Mouse (Mus musculus): Measurements from ENCODE around the gene Dcaf7. TPM values are rescaled to one million over a fixed set of nuclear protein-coding genes. Genes with fewer than 3 reads are reported as not detected.
"Not testable (repeated sequence)": the region's sequence is repeated elsewhere in the genome, so short reads cannot be mapped to it uniquely, and the experiment has no call there.

The Dcaf7 gene
- polyA plus RNA-seq, 1 experiment from 2014 or later: 51.6 TPM

GRCm38 (mm10) chr11:106053921-106054320, 17.2 kb downstream of the Dcaf7 start:
- Histone ChIP-seq H3K27ac (no peak overlapping the region), H3K4me1 (replicated peaks) (no peaks in the 10 kb centered on the region), H3K27me3 (replicated peaks) (no peaks in the 10 kb centered on the region), H3K36me3 (peaks cover 52% of the 10 kb centered on the region), H3K4me2 (replicated peaks) (no peak overlapping the region), H3K9me3 (no peaks in the 10 kb centered on the region), H3K9ac (no peak overlapping the region), H3K4me3 (replicated peaks) (no peak overlapping the region)
- 81% methylated on average over 2 of the region's 2 CpGs for WGBS
- ATAC-seq: no peak

- H3K27me3 ChIP-seq (replicated peaks): no peaks in the 10 kb centered on the region
- H3K4me3 ChIP-seq (replicated peaks): no peak overlapping the region
- no peak overlapping the region for H3K27ac ChIP-seq
- ATAC-seq: no peak
- 96% methylated on average over 8 of the region's 8 CpGs for WGBS
- H3K9ac ChIP-seq: no peak overlapping the region
- no peaks in the 10 kb centered on the region for H3K4me1 ChIP-seq (replicated peaks)
- peaks cover 53% of the 10 kb centered on the region for H3K36me3 ChIP-seq
- no peaks in the 10 kb centered on the region for H3K9me3 ChIP-seq
- no peak overlapping the region for H3K4me2 ChIP-seq (replicated peaks)
Measured at GRCm38 (mm10) chr11:106054600-106054999, 17.9 kb downstream of the Dcaf7 start.

- Histone ChIP-seq H3K4me3 (replicated peaks) (no peak overlapping the region), H3K36me3 (peaks cover 53% of the 10 kb centered on the region), H3K27me3 (replicated peaks) (no peaks in the 10 kb centered on the region), H3K9me3 (no peaks in the 10 kb centered on the region), H3K4me2 (replicated peaks) (no peak overlapping the region), H3K9ac (no peak overlapping the region), H3K27ac (no peak overlapping the region), H3K4me1 (replicated peaks) (no peaks in the 10 kb centered on the region)
- no peak for ATAC-seq
- 85% methylated on average over 6 of the region's 6 CpGs for WGBS
Measured at GRCm38 (mm10) chr11:106055341-106055740, 18.7 kb downstream of the Dcaf7 start.

- H3K4me3 ChIP-seq (replicated peaks): no peak overlapping the region
- H3K27ac ChIP-seq: no peak overlapping the region
- no peak overlapping the region for H3K4me2 ChIP-seq (replicated peaks)
- H3K27me3 ChIP-seq (replicated peaks): no peaks in the 10 kb centered on the region
- 91% methylated on average over 8 of the region's 8 CpGs for WGBS
- H3K9me3 ChIP-seq: no peaks in the 10 kb centered on the region
- peak; percentile 55 for ATAC-seq
- H3K4me1 ChIP-seq (replicated peaks): no peaks in the 10 kb centered on the region
- H3K36me3 ChIP-seq: peaks cover 42% of the 10 kb centered on the region
- no peak overlapping the region for H3K9ac ChIP-seq
Measured at GRCm38 (mm10) chr11:106056819-106057491, 20.3 kb downstream of the Dcaf7 start.

- no peaks in the 10 kb centered on the region for H3K9me3 ChIP-seq
- no peak overlapping the region for H3K4me2 ChIP-seq (replicated peaks)
- no peak for ATAC-seq
- WGBS: 82% methylated on average over 8 of the region's 8 CpGs
- no peaks in the 10 kb centered on the region for H3K4me1 ChIP-seq (replicated peaks)
- peaks cover 37% of the 10 kb centered on the region for H3K36me3 ChIP-seq
- no peaks in the 10 kb centered on the region for H3K27me3 ChIP-seq (replicated peaks)
- H3K4me3 ChIP-seq (replicated peaks): no peak overlapping the region
- no peak overlapping the region for H3K9ac ChIP-seq
- no peak overlapping the region for H3K27ac ChIP-seq
Measured at GRCm38 (mm10) chr11:106058020-106058419, 21.3 kb downstream of the Dcaf7 start.

- ATAC-seq: no peak
- 85% methylated on average over 1 of the region's 1 CpGs for WGBS
- H3K9me3 ChIP-seq: no peaks in the 10 kb centered on the region
- H3K27ac ChIP-seq: no peak overlapping the region
- no peaks in the 10 kb centered on the region for H3K27me3 ChIP-seq (replicated peaks)
- no peak overlapping the region for H3K4me3 ChIP-seq (replicated peaks)
- peaks cover 21% of the 10 kb centered on the region for H3K36me3 ChIP-seq
- H3K4me1 ChIP-seq (replicated peaks): no peaks in the 10 kb centered on the region
- no peak overlapping the region for H3K9ac ChIP-seq
- H3K4me2 ChIP-seq (replicated peaks): no peak overlapping the region
Measured at GRCm38 (mm10) chr11:106060549-106060948, 23.9 kb downstream of the Dcaf7 start.

GRCm38 (mm10) chr11:106061311-106061710, 24.6 kb downstream of the Dcaf7 start:
- no peak overlapping the region for H3K4me3 ChIP-seq (replicated peaks)
- no peak for ATAC-seq
- no peaks in the 10 kb centered on the region for H3K4me1 ChIP-seq (replicated peaks)
- 96% methylated on average over 1 of the region's 1 CpGs for WGBS
- no peak overlapping the region for H3K9ac ChIP-seq
- no peaks in the 10 kb centered on the region for H3K9me3 ChIP-seq
- no peak overlapping the region for H3K4me2 ChIP-seq (replicated peaks)
- H3K27ac ChIP-seq: no peak overlapping the region
- no peaks in the 10 kb centered on the region for H3K27me3 ChIP-seq (replicated peaks)
- peaks cover 14% of the 10 kb centered on the region for H3K36me3 ChIP-seq

GRCm38 (mm10) chr11:106063756-106064155, 27.1 kb downstream of the Dcaf7 start:
- H3K9ac ChIP-seq: no peak overlapping the region
- H3K36me3 ChIP-seq: peaks cover 4% of the 10 kb centered on the region; the same call in 1 of the 2 replicates
- no peak overlapping the region for H3K4me3 ChIP-seq (replicated peaks)
- no peak for ATAC-seq
- no peak overlapping the region for H3K27ac ChIP-seq
- H3K4me1 ChIP-seq (replicated peaks): 0 out of 2 replicates have a peak, but pooled peaks cover 2% of the 10 kb centered on the region
- H3K27me3 ChIP-seq (replicated peaks): no peaks in the 10 kb centered on the region
- 82% methylated on average over 5 of the region's 5 CpGs for WGBS
- H3K9me3 ChIP-seq: no peaks in the 10 kb centered on the region
- no peak overlapping the region for H3K4me2 ChIP-seq (replicated peaks)

- Histone ChIP-seq H3K27me3 (replicated peaks) (no peaks in the 10 kb centered on the region), H3K27ac (no peak overlapping the region)
- WGBS: 37% methylated on average over 18 of the region's 18 CpGs
Measured at GRCm38 (mm10) chr11:106065073-106065922, 28.6 kb downstream of the Dcaf7 start.

GRCm38 (mm10) chr11:106065923-106066571, 29.4 kb downstream of the Dcaf7 start, which contains the start of gene Taco1:
Gene Taco1, plus strand, starts transcription at chr11:106066061.
- Histone ChIP-seq H3K36me3 (no peaks in the 10 kb centered on the region), H3K9me3 (no peaks in the 10 kb centered on the region), H3K4me1 (replicated peaks) (0 out of 2 replicates have a peak, but pooled peaks cover 2% of the 10 kb centered on the region), H3K4me3 (replicated peaks) (peak within 1 kb of the TSS; percentile 82), H3K27ac (peak within 1 kb of the TSS; percentile 95), H3K27me3 (replicated peaks) (no peaks in the 10 kb centered on the region), H3K4me2 (replicated peaks) (peak within 1 kb of the TSS; percentile 77), H3K9ac (peak within 1 kb of the TSS; percentile 87)
- whole genome bisulfite sequencing: under 1% methylated on average over 49 of the region's 49 CpGs
- peak; percentile 99 for ATAC-seq

More at GRCm38 (mm10) chr11:106065073-106065922, 28.6 kb downstream of the Dcaf7 start:
- H3K4me1 ChIP-seq (replicated peaks): 0 out of 2 replicates have a peak, but pooled peaks cover 2% of the 10 kb centered on the region
- ATAC-seq: peak; percentile 28; the same call in 1 of the 2 replicates
- H3K36me3 ChIP-seq: no peaks in the 10 kb centered on the region
- peak overlapping the region; percentile 77 for H3K4me2 ChIP-seq (replicated peaks)
- peak overlapping the region; percentile 82 for H3K4me3 ChIP-seq (replicated peaks)
- no peak overlapping the region for H3K9ac ChIP-seq
- no peaks in the 10 kb centered on the region for H3K9me3 ChIP-seq

- not testable (repeated sequence) for H3K4me1 ChIP-seq (replicated peaks); ATAC-seq; H3K9me3 ChIP-seq; H3K27me3 ChIP-seq (replicated peaks); H3K36me3 ChIP-seq
- peak overlapping the region; percentile 77 for H3K4me2 ChIP-seq (replicated peaks)
- WGBS: 12% methylated on average over 23 of the region's 23 CpGs
- H3K9ac ChIP-seq: peak overlapping the region; percentile 87
- peak overlapping the region; percentile 95 for H3K27ac ChIP-seq
- H3K4me3 ChIP-seq (replicated peaks): peak overlapping the region; percentile 82
Measured at GRCm38 (mm10) chr11:106066616-106067015, 29.9 kb downstream of the Dcaf7 start.

- no peak overlapping the region for H3K4me2 ChIP-seq (replicated peaks)
- ATAC-seq: no peak
- WGBS: 88% methylated on average over 3 of the region's 3 CpGs
- no peaks in the 10 kb centered on the region for H3K4me1 ChIP-seq (replicated peaks)
- no peaks in the 10 kb centered on the region for H3K27me3 ChIP-seq (replicated peaks)
- peaks cover 5% of the 10 kb centered on the region; the same call in 1 of the 2 replicates for H3K36me3 ChIP-seq
- H3K9ac ChIP-seq: no peak overlapping the region
- H3K4me3 ChIP-seq (replicated peaks): no peak overlapping the region
- H3K9me3 ChIP-seq: no peaks in the 10 kb centered on the region
- no peak overlapping the region for H3K27ac ChIP-seq
Measured at GRCm38 (mm10) chr11:106073774-106074173, 37.1 kb downstream of the Dcaf7 start.
